Mouse (Mus musculus) heart, adult 2 months (tissue): ENCODE data around the gene Syt2.
A peak's percentile ranks its signal among the peaks of the same experiment; 100 is the strongest.

Source experiments
- CTCF ChIP-seq: fragments of 200-600 bp; IDR thresholded peaks from 2 replicates; pipeline ENCODE4 v1.8.1; 2022; ENCODE audit warnings: antibody characterized with exemption, mild to moderate bottlenecking, moderate library complexity
- EP300 ChIP-seq: fragments of 200-500 bp; IDR thresholded peaks from 2 replicates; pipeline ENCODE4 v1.6.1; 2011; ENCODE audit warnings: low read depth, low read length, control low read depth; ENCODE audit not compliant: insufficient read depth
- POLR2A ChIP-seq: fragments of 200-500 bp; IDR thresholded peaks from 2 replicates; pipeline ENCODE4 v1.6.1; 2011; ENCODE audit warnings: mild to moderate bottlenecking, low read depth, low read length, control low read depth; ENCODE audit not compliant: insufficient read depth

- 0 out of 2 replicates have a peak, but pooled peaks have one; percentile 7 for TF ChIP-seq CTCF
- no peak for TF ChIP-seq EP300
- TF ChIP-seq POLR2A = no peak
Observed at GRCm38 (mm10) chr1:134774728-134775287, 128.3 kb downstream of the Syt2 start.
